Mouse (Mus musculus) ES-E14 (cell line): Measurements from ENCODE around the gene Atp1b2. TPM values are rescaled to one million over a fixed set of nuclear protein-coding genes. Genes with fewer than 3 reads are reported as not detected.
A peak's percentile ranks its signal among the peaks of the same experiment; 100 is the strongest.

Source experiments
- DNase-seq: peaks from one replicate; pipeline ENCODE4 v3.0.0-alpha.2; 2013; ENCODE audit warnings: low read depth, low spot score
- H3K27ac ChIP-seq: 2 replicates; pipeline ENCODE4 v1.5.1; 2012; ENCODE audit warnings: low read depth, mild to moderate bottlenecking, low read length, moderate library complexity, mixed read lengths; ENCODE audit not compliant: poor library complexity, insufficient read depth, severe bottlenecking
- H3K36me3 ChIP-seq: 2 replicates; pipeline ENCODE4 v1.6.1; 2012; ENCODE audit warnings: mild to moderate bottlenecking, low read length, moderate library complexity, mixed read lengths; ENCODE audit not compliant: control insufficient read depth, poor library complexity, insufficient read depth, severe bottlenecking
- H3K4me1 ChIP-seq, 2 experiments: fragments of 150-350 bp in 1 of 2; sonication (generic) in 1 of 2; 2 replicates each; pipeline ENCODE4 v1.6.1; 2012; ENCODE audit warnings: low read length in 2 of 2, mild to moderate bottlenecking in 1 of 2, mixed read lengths in 1 of 2; ENCODE audit not compliant: control insufficient read depth in 2 of 2, insufficient read depth in 2 of 2, poor library complexity in 1 of 2
- H3K4me3 ChIP-seq, 2 experiments: fragments of 150-350 bp in 1 of 2; sonication (generic) in 1 of 2; 2 replicates each; pipeline ENCODE4 v1.5.1; 2012; ENCODE audit warnings: low read length in 2 of 2, low read depth in 1 of 2, mild to moderate bottlenecking in 1 of 2, mixed read lengths in 1 of 2; ENCODE audit not compliant: insufficient read depth in 1 of 2, poor library complexity in 1 of 2, severe bottlenecking in 1 of 2
- H3K9ac ChIP-seq: 2 replicates; pipeline ENCODE4 v1.6.1; 2012; ENCODE audit warnings: low read depth, mild to moderate bottlenecking, low read length, mixed read lengths; ENCODE audit not compliant: poor library complexity, insufficient read depth, severe bottlenecking
- H3K9me3 ChIP-seq: fragments of 150-350 bp; sonication (generic); 2 replicates; pipeline ENCODE4 v1.6.1; 2012; ENCODE audit warnings: low read depth, mild to moderate bottlenecking, low read length; ENCODE audit not compliant: control insufficient read depth, insufficient read depth
- CHD2 ChIP-seq: IDR thresholded peaks from 2 replicates; pipeline ENCODE4 v1.6.1; 2014; ENCODE audit warnings: mild to moderate bottlenecking, low read depth, low read length, inconsistent platforms
- HCFC1 ChIP-seq: IDR thresholded peaks from 2 replicates; pipeline ENCODE4 v1.6.1; 2012; ENCODE audit warnings: low read length, inconsistent platforms, borderline replicate concordance; ENCODE audit not compliant: insufficient read depth
- MAFK ChIP-seq: IDR thresholded peaks from 2 replicates; pipeline ENCODE4 v1.6.1; 2014; ENCODE audit warnings: mild to moderate bottlenecking, low read depth, low read length, inconsistent platforms; ENCODE audit not compliant: insufficient read depth
- ZC3H11A ChIP-seq: IDR thresholded peaks from 2 replicates; pipeline ENCODE4 v1.6.1; 2012; ENCODE audit warnings: low read depth, mild to moderate bottlenecking, inconsistent platforms, low read length, borderline replicate concordance
- ZNF384 ChIP-seq: IDR thresholded peaks from 2 replicates; pipeline ENCODE4 v1.6.1; 2012; ENCODE audit warnings: low read depth, low read length, inconsistent platforms
- in situ Hi-C, 2 experiments: fragments of 600-800 bp; cut with MboI; formaldehyde crosslinking; loops; one replicate each; pipeline ENCODE4 v1.15.1; 2025; ENCODE audit warnings: low sequenced_read_pairs in 2 of 2, inconsistent platforms in 1 of 2; ENCODE audit not compliant: unreplicated experiment in 2 of 2
- total RNA-seq: library from RNA; depleted of rRNA; stranded (reverse); fragments of 300-350 nt; gene quantifications from 2 replicates; pipeline ENCODE4 v1.2.3, GENCODE M21; 2012

The Atp1b2 gene
- total RNA-seq, 1 experiment: 13.1 TPM

GRCm38 (mm10) chr11:69613553-69614256 is 8.0 kb upstream of the Atp1b2 start:
- Histone ChIP-seq H3K4me1 (peaks cover 0 to 6% of the 10 kb centered on the region in 2 experiments; a peak in 1 of 4 replicates), H3K27ac (no peak overlapping the region), H3K36me3 (no peaks in the 10 kb centered on the region), H3K9ac (peak overlapping the region; percentile 14; the same call in 1 of the 2 replicates), H3K4me3 (peak overlapping the region; percentile 25 to 50; a peak in 3 of 4 replicates), H3K9me3 (no peaks in the 10 kb centered on the region)
- in situ Hi-C loops: no loop called here
- DNase-seq: peak; percentile 68
- TF ChIP-seq ZNF384 (peak; percentile 96), MAFK (no peak), CHD2 (no peak), ZC3H11A (peak; percentile 23), HCFC1 (0 out of 2 replicates have a peak, but pooled peaks have one; percentile 14)

- in situ Hi-C loops: no loop called here
- Histone ChIP-seq H3K4me3 (no peak overlapping the region), H3K27ac (no peak overlapping the region)
Measured at GRCm38 (mm10) chr11:69610899-69611298, 5.2 kb upstream of the Atp1b2 start.

GRCm38 (mm10) chr11:69609416-69609815 is 3.7 kb upstream of the Atp1b2 start:
- H3K4me3 ChIP-seq: no peak overlapping the region
- H3K9ac ChIP-seq: no peak overlapping the region
- H3K27ac ChIP-seq: no peak overlapping the region
- in situ Hi-C loops: no loop called here
- DNase-seq: no peak
- no peaks in the 10 kb centered on the region for H3K36me3 ChIP-seq
- peaks cover 0 to 9% of the 10 kb centered on the region in 2 experiments; a peak in 1 of 4 replicates for H3K4me1 ChIP-seq
- no peak for TF ChIP-seq HCFC1
- no peak for TF ChIP-seq CHD2
- no peaks in the 10 kb centered on the region for H3K9me3 ChIP-seq

More at GRCm38 (mm10) chr11:69610899-69611298, 5.2 kb upstream of the Atp1b2 start:
- H3K9ac ChIP-seq: no peak overlapping the region
- peaks cover 0 to 9% of the 10 kb centered on the region in 2 experiments; a peak in 1 of 4 replicates for H3K4me1 ChIP-seq
- DNase-seq: no peak
- H3K36me3 ChIP-seq: no peaks in the 10 kb centered on the region
- TF ChIP-seq ZC3H11A: no peak
- H3K9me3 ChIP-seq: no peaks in the 10 kb centered on the region

GRCm38 (mm10) chr11:69608525-69608924 is 2.8 kb upstream of the Atp1b2 start:
- Histone ChIP-seq H3K4me3 (no peak overlapping the region), H3K27ac (no peak overlapping the region), H3K9ac (no peak overlapping the region), H3K9me3 (no peaks in the 10 kb centered on the region), H3K36me3 (no peaks in the 10 kb centered on the region), H3K4me1 (peaks cover 0 to 10% of the 10 kb centered on the region in 2 experiments; a peak in 1 of 4 replicates)
- DNase-seq: no peak
- TF ChIP-seq ZNF384 (no peak), ZC3H11A (no peak), HCFC1 (no peak), MAFK (no peak), CHD2 (no peak)
- in situ Hi-C loops: no loop called here

- H3K9me3 ChIP-seq: no peaks in the 10 kb centered on the region
- H3K27ac ChIP-seq: no peak overlapping the region
- no peaks in the 10 kb centered on the region for H3K36me3 ChIP-seq
- TF ChIP-seq MAFK (no peak), ZNF384 (no peak), CHD2 (no peak), ZC3H11A (no peak)
- no peak overlapping the region for H3K4me3 ChIP-seq
- in situ Hi-C loops: no loop called here
- H3K4me1 ChIP-seq: peaks cover 3 to 8% of the 10 kb centered on the region in 2 experiments; a peak in 1 of 4 replicates
- DNase-seq: no peak
- no peak overlapping the region for H3K9ac ChIP-seq
Measured at GRCm38 (mm10) chr11:69606832-69607231, 1.1 kb upstream of the Atp1b2 start.
